Mouse (Mus musculus) midbrain, embryonic 11.5 days (tissue): ENCODE measurements around the gene Zfp787. TPM values are rescaled to one million over a fixed set of nuclear protein-coding genes. Genes with fewer than 3 reads are reported as not detected.

Source experiments
- ATAC-seq: fragments of 200-750 bp; cut with Nextera tagmentation; 2 replicates; pipeline ENCODE4 v1.8.0; 2017; ENCODE audit warnings: moderate TSS enrichment, moderate library complexity; ENCODE audit not compliant: low FRiP score
- DNase-seq: peaks from one replicate; pipeline ENCODE4 v3.0.0; 2015; ENCODE audit warnings: low spot score; ENCODE audit errors: missing footprints
- H3K27ac ChIP-seq: fragments of 300-500 bp; sonication (generic); 2 replicates; pipeline ENCODE4 v1.5.1; 2014; ENCODE audit warnings: low read depth, low read length
- H3K27me3 ChIP-seq: fragments of 300-500 bp; sonication (generic); 2 replicates; pipeline ENCODE4 v1.6.1; 2014; ENCODE audit warnings: mild to moderate bottlenecking, low read length, moderate library complexity, mixed read lengths; ENCODE audit not compliant: control insufficient read depth, insufficient read depth
- H3K36me3 ChIP-seq: fragments of 300-500 bp; sonication (generic); 2 replicates; pipeline ENCODE4 v1.6.1; 2014; ENCODE audit warnings: mild to moderate bottlenecking, low read length, moderate library complexity, mixed read lengths; ENCODE audit not compliant: control insufficient read depth, insufficient read depth
- H3K4me1 ChIP-seq: fragments of 300-500 bp; sonication (generic); 2 replicates; pipeline ENCODE4 v1.6.1; 2014; ENCODE audit warnings: low read length; ENCODE audit not compliant: control insufficient read depth, insufficient read depth
- H3K4me2 ChIP-seq: fragments of 300-500 bp; sonication (generic); 2 replicates; pipeline ENCODE4 v1.6.1; 2014; ENCODE audit warnings: mild to moderate bottlenecking, moderate library complexity
- H3K4me3 ChIP-seq: fragments of 300-500 bp; sonication (generic); 2 replicates; pipeline ENCODE4 v1.5.1; 2014; ENCODE audit warnings: low read depth, low read length
- H3K9ac ChIP-seq: fragments of 300-500 bp; sonication (generic); 2 replicates; pipeline ENCODE4 v1.6.1; 2014; ENCODE audit warnings: low read length
- H3K9me3 ChIP-seq: fragments of 300-500 bp; sonication (generic); 2 replicates; pipeline ENCODE4 v1.6.1; 2016; ENCODE audit warnings: low read length; ENCODE audit not compliant: control insufficient read depth
- WGBS: fragments of 180-500 bp; shearing (Covaris S2); extraction: QIAGEN DNeasy Blood & Tissue Kit; methylation state at CpG from one replicate; pipeline ENCODE4 v1.1.7; 2014; 5-methylcytosine and 5-hydroxymethylcytosine counted together
- polyA plus RNA-seq: library from polyadenylated mRNA; unstranded; fragments of >200 nt; fragmentation: Nextera tagmentation; extraction: Ambion mirVana; gene quantifications from 2 replicates; pipeline ENCODE4 v1.2.1, GENCODE M21; 2014

The Zfp787 gene
- polyA plus RNA-seq = 13.5 and 14.7 TPM in 2 replicates

DNA sequence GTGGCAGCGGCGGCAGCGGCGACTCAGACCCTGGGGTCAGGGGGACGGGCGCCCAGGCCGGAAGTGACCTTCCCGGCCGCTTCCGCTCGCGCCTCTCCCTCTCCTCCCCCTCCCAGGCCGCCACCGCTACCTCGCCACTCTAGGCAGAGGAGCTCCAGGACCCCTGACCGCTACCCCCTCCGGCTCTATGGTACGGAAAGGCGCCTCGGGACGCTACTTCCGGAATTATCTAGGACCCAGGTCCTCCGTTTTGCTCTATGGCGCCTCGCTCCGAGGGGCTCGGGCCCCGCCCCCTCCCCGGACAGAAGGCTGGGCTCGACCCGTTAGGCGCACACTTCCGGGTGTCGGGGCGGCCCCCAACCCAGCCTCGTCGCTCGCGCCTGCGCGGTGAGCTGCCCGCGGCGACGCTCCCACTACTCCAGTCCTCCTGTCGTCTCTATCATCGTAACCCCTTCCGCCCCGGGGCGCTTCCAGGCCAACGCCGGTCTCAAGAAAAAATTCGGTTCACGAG is at the start of gene Zfp787:
Gene Zfp787, minus strand, starts transcription at position 97 of the 511 bp plus-strand sequence.
- H3K9ac ChIP-seq = peak within 1 kb of the TSS; percentile 90
- DNase-seq = peak; percentile 99
- no peaks in the 10 kb centered on the region for H3K27me3 ChIP-seq
- no peaks in the 10 kb centered on the region for H3K36me3 ChIP-seq
- peak within 1 kb of the TSS; percentile 82 for H3K27ac ChIP-seq
- no peaks in the 10 kb centered on the region for H3K9me3 ChIP-seq
- WGBS = 1% methylated on average over 51 of the region's 54 CpGs
- peak within 1 kb of the TSS; percentile 80 for H3K4me3 ChIP-seq
- peak within 1 kb of the TSS; percentile 89 for H3K4me2 ChIP-seq
- H3K4me1 ChIP-seq = peaks cover 13% of the 10 kb centered on the region
- ATAC-seq = peak; percentile 97

DNA sequence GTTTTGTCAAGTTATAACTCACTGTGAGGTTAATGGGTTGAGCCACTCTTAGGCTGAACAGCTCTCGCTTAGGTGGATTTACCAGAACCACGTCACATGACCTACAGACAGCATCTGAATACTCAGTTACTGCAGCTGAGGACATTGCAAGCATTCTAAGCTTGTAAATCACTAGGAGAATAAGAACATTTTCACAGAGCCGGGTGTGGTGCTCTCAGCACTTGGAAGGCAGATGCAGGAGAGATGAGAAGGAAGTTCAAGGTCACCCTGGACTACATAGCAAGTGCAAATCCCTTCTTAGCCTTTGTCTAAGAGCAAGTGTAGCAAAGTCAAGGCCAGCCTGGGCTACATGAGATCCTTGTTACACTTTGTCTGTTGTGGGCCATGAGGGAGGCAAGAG is 48.4 kb upstream of the Zfp787 start:
- Histone ChIP-seq H3K27ac (no peak overlapping the region), H3K4me2 (no peak overlapping the region), H3K27me3 (no peaks in the 10 kb centered on the region), H3K9ac (no peak overlapping the region), H3K36me3 (no peaks in the 10 kb centered on the region; the same call in 1 of the 2 replicates), H3K4me3 (no peak overlapping the region), H3K9me3 (0 out of 2 replicates have a peak, but pooled peaks cover 3% of the 10 kb centered on the region), H3K4me1 (no peaks in the 10 kb centered on the region)
- DNase-seq = no peak
- no peak for ATAC-seq
- 83% methylated on average over 3 of the region's 3 CpGs for WGBS

DNA sequence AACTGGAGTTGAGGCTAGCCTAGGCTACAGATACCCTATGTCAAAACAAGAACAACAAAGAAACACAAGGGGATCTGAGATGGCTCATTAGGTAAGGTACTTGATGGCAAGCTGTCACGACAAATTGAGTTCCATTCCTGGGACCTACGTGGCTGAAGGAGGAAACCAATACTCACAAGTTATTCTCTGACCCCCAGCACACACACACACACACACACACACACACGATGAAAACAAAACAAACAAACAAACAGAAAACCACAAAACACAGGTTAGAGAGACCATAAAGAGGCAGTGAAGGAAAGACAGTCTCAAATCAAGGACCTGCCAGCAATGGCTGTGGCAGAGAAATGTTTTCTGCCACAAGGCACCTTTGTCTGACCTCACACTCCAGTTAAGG is 41.0 kb upstream of the Zfp787 start, which contains the start of gene Galp:
Gene Galp, plus strand, starts transcription at position 301 of the 400 bp plus-strand sequence.
- no peaks in the 10 kb centered on the region for H3K4me1 ChIP-seq
- no peak within 1 kb of the TSS for H3K4me3 ChIP-seq
- H3K9me3 ChIP-seq = 0 out of 2 replicates have a peak, but pooled peaks cover 3% of the 10 kb centered on the region
- H3K36me3 ChIP-seq = no peaks in the 10 kb centered on the region; the same call in 1 of the 2 replicates
- H3K4me2 ChIP-seq = no peak within 1 kb of the TSS
- H3K27me3 ChIP-seq = no peaks in the 10 kb centered on the region
- H3K27ac ChIP-seq = no peak within 1 kb of the TSS
- WGBS = 66% methylated on average over 3 of the region's 3 CpGs
- no peak for ATAC-seq
- no peak within 1 kb of the TSS for H3K9ac ChIP-seq
- no peak for DNase-seq

DNA sequence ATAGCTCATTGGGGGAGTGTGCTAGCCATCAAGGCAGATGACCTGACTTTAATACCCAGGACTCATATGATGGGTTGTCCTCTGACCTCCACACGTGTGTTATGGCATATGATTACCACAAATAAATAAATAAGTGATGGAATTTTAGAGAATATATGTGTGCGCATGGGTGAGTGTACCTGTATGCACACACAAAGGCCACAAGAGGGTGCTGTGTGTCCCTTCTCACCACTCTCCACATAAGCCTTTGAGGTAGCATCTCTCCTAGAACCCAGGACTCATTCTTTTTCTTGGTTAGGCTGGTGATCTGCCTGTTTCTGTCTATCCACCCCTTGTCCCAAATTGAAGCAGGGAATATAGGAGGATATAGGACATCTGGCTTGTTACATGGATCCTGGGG is 40.0 kb upstream of the Zfp787 start:
- DNase-seq = no peak
- Histone ChIP-seq H3K27me3 (no peaks in the 10 kb centered on the region), H3K4me2 (no peak overlapping the region), H3K36me3 (no peaks in the 10 kb centered on the region; the same call in 1 of the 2 replicates), H3K9ac (no peak overlapping the region), H3K27ac (no peak overlapping the region), H3K4me1 (no peaks in the 10 kb centered on the region), H3K4me3 (no peak overlapping the region), H3K9me3 (no peaks in the 10 kb centered on the region)
- WGBS = 58% methylated on average over 2 of the region's 2 CpGs
- ATAC-seq = no peak

DNA sequence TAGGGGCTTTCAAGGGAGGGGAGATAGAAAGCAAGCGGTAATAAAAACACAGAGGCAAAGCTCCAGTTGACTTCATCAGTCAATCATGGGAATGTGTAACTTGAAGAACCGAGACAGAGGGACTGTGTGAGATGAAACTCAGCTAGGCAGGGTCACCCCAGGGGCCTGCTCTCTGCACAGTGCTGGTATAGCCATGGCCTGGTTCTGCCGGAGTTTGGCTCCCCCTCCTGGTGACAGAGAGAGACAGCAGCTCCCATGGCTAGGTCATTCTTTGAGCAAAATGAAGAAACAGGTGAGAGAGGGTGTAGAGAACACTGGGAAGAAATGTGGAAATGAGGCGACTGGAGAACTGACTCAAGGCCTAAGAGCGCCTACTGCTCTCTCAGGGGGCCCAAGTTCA is 38.3 kb upstream of the Zfp787 start:
- H3K36me3 ChIP-seq = no peaks in the 10 kb centered on the region
- no peak overlapping the region for H3K4me3 ChIP-seq

DNA sequence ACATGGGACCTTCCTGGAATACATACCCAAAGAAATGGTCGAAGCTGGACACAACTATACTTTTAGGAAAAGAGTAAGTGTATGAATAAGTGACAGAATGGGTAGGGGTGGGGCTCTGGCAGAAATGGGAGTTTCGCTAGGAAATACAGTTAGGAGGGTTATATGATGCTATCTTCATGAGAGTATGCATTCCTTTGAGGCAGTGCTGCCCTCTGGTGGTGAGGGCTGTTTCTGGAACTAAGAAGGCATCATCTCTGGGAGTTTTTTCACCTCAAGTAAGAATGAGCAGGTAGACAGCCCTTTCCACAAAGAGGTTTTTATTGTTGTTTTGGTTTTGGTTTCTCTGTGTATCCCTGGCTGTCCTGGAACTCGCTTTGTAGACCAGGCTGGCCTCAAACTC is 35.6 kb upstream of the Zfp787 start:
- Histone ChIP-seq H3K36me3 (peaks cover 4% of the 10 kb centered on the region; the same call in 1 of the 2 replicates), H3K27me3 (no peaks in the 10 kb centered on the region), H3K4me1 (no peaks in the 10 kb centered on the region), H3K27ac (no peak overlapping the region), H3K9me3 (no peaks in the 10 kb centered on the region), H3K4me3 (no peak overlapping the region), H3K9ac (no peak overlapping the region), H3K4me2 (no peak overlapping the region)
- peak; percentile 18; the same call in 1 of the 2 replicates for ATAC-seq
- peak; percentile 94 for DNase-seq
- 42% methylated on average over 3 of the region's 3 CpGs for WGBS

More for the DNA sequence above, 38.3 kb upstream of the Zfp787 start:
- H3K27ac ChIP-seq = no peak overlapping the region
- no peaks in the 10 kb centered on the region for H3K4me1 ChIP-seq
- no peaks in the 10 kb centered on the region for H3K27me3 ChIP-seq
- ATAC-seq (peak; percentile 81), DNase-seq (no peak)
- no peak overlapping the region for H3K9ac ChIP-seq
- WGBS = 19% methylated on average over 5 of the region's 5 CpGs
- no peak overlapping the region for H3K4me2 ChIP-seq
- H3K9me3 ChIP-seq = no peaks in the 10 kb centered on the region

DNA sequence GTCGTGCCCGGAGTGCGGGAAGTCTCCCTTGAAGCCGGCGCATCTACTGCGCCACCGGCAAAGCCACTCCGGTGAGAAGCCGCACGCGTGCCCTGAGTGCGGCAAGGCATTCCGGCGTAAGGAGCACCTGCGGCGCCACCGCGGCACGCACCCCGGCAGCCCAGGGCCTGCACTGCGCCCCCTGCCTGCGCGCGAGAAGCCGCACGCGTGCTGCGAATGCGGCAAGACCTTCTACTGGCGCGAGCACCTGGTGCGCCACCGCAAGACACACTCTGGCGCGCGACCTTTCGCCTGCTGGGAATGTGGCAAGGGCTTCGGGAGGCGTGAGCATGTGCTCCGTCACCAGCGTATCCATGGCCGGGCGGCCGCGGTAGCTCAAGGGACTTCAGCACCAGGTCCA is 33.7 kb upstream of the Zfp787 start:
- Histone ChIP-seq H3K9me3 (no peaks in the 10 kb centered on the region), H3K4me2 (no peak overlapping the region), H3K36me3 (peaks cover 13% of the 10 kb centered on the region; the same call in 1 of the 2 replicates), H3K27me3 (no peaks in the 10 kb centered on the region), H3K4me1 (no peaks in the 10 kb centered on the region), H3K4me3 (no peak overlapping the region), H3K9ac (no peak overlapping the region), H3K27ac (no peak overlapping the region)
- ATAC-seq (no peak; the same call in 1 of the 2 replicates), DNase-seq (no peak)
- WGBS = 37% methylated on average over 45 of the region's 45 CpGs

DNA sequence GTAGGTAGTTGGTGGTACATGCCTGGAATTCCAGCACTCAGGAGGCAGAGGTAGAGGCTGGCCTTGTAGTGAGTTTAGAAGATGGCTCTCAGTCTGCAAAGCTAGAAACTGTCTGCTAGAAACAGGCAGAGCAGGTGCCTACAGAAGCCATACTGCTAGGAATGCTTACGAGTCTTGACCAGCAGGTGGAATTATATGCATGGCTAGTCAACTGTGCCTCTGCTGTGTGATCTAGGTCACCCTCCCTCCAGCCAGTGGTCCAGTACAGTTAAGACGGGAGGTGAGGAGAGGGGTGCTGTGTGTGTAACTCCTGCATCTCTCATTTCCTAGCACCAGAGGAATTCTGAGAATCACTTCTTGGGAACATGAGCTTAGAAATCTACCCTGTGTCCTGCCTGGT is 31.0 kb upstream of the Zfp787 start:
- no peaks in the 10 kb centered on the region for H3K27me3 ChIP-seq
- no peaks in the 10 kb centered on the region for H3K9me3 ChIP-seq
- no peak overlapping the region for H3K4me3 ChIP-seq
- H3K27ac ChIP-seq = no peak overlapping the region
- H3K4me2 ChIP-seq = no peak overlapping the region
- H3K9ac ChIP-seq = no peak overlapping the region
- 75% methylated on average over 2 of the region's 2 CpGs for WGBS
- H3K36me3 ChIP-seq = peaks cover 19% of the 10 kb centered on the region
- H3K4me1 ChIP-seq = no peaks in the 10 kb centered on the region
- DNase-seq = no peak
- no peak for ATAC-seq

DNA sequence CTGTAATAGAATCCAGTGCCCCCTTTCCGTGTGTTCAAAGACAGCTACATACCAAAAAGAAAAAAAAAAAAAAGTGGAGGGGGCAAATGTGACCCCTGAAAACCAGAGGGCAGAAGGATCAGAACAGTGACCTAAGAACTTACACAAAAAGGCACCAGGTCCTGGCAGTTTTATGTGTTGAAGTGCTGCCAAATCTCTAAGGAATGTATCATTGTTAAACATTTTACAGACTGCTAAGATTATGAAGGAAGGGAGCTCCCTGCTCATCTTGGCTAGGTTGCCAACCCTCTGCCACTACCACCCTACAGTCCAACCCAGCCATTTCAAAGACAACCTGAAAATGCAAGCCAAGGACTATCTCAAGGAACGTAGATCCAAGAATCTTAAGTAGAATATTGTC is 30.4 kb upstream of the Zfp787 start:
- DNase-seq (no peak), ATAC-seq (no peak)
- no peaks in the 10 kb centered on the region for H3K4me1 ChIP-seq
- H3K27ac ChIP-seq = no peak overlapping the region
- H3K4me3 ChIP-seq = no peak overlapping the region
- peaks cover 19% of the 10 kb centered on the region for H3K36me3 ChIP-seq
- H3K9me3 ChIP-seq = no peaks in the 10 kb centered on the region
- no peak overlapping the region for H3K4me2 ChIP-seq
- H3K27me3 ChIP-seq = no peaks in the 10 kb centered on the region
- no peak overlapping the region for H3K9ac ChIP-seq
- 93% methylated on average over 2 of the region's 2 CpGs for WGBS
